Mouse (Mus musculus) heart, adult 2 months (tissue): ENCODE measurements at regions not wholly inside any gene's neighbourhood (a gene's known extent, or its start where the extent isn't known, plus 50 kb on each side); places are given as distances from the start of the nearest gene placed in this dataset.

Experiments
- CTCF ChIP-seq: fragments of 200-600 bp; IDR thresholded peaks from 2 replicates; pipeline ENCODE4 v1.8.1; 2022; ENCODE audit warnings: antibody characterized with exemption, mild to moderate bottlenecking, moderate library complexity
- EP300 ChIP-seq: fragments of 200-500 bp; IDR thresholded peaks from 2 replicates; pipeline ENCODE4 v1.6.1; 2011; ENCODE audit warnings: low read depth, low read length, control low read depth; ENCODE audit not compliant: insufficient read depth
- POLR2A ChIP-seq: fragments of 200-500 bp; IDR thresholded peaks from 2 replicates; pipeline ENCODE4 v1.6.1; 2011; ENCODE audit warnings: mild to moderate bottlenecking, low read depth, low read length, control low read depth; ENCODE audit not compliant: insufficient read depth

- TF ChIP-seq CTCF (no peak), POLR2A (no peak), EP300 (0 out of 2 replicates have a peak, but pooled peaks have one; percentile 48)
Observed at GRCm38 (mm10) chr3:83450662-83451061, 315.5 kb upstream of the Sfrp2 start.
